Mouse (Mus musculus) kidney, postnatal 4 days (tissue): ENCODE results near the gene Tnfaip8l1.

Experiments
- DNase-seq, 2 experiments: peaks; one replicate each; pipeline ENCODE4 v3.0.0; 2021; ENCODE audit warnings: mixed read lengths in 2 of 2

Gene Tnfaip8l1

GRCm38 (mm10) chr17:56162231-56162774 is at the start of gene Tnfaip8l1:
Gene Tnfaip8l1, plus strand, starts transcription at chr17:56162477.
- peak; percentile 96 to 97 for DNase-seq

GRCm38 (mm10) chr17:56112743-56113142 is 49.5 kb upstream of the Tnfaip8l1 start:
- no peak for DNase-seq

GRCm38 (mm10) chr17:56116193-56116592 is 46.1 kb upstream of the Tnfaip8l1 start:
- DNase-seq: no peak

- peak; percentile 81 to 88 for DNase-seq
Measured at GRCm38 (mm10) chr17:56117251-56117710, 45.0 kb upstream of the Tnfaip8l1 start, which contains the start of gene Plin5. Gene Plin5, minus strand, starts transcription at chr17:56117596.

DNA sequence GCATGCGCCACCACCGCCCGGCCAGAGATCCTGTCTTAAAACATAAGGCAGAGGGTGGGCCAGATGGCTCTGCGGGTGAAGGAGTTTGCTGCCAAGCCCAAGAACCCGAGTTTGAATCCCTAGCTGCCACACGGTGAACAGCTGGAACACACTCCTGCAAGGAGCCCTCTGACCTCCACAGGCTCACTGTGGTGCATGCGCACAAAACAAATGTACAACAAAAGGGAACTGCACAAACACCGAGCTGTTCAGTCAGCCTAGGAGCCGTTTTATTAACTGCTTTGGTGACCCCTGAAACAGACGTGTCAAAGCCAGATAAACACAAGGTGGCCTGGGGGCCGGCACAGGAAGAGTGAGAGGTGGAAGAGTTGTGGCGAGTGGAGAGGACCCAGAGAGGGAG is 42.8 kb upstream of the Tnfaip8l1 start:
- DNase-seq: no peak

DNA sequence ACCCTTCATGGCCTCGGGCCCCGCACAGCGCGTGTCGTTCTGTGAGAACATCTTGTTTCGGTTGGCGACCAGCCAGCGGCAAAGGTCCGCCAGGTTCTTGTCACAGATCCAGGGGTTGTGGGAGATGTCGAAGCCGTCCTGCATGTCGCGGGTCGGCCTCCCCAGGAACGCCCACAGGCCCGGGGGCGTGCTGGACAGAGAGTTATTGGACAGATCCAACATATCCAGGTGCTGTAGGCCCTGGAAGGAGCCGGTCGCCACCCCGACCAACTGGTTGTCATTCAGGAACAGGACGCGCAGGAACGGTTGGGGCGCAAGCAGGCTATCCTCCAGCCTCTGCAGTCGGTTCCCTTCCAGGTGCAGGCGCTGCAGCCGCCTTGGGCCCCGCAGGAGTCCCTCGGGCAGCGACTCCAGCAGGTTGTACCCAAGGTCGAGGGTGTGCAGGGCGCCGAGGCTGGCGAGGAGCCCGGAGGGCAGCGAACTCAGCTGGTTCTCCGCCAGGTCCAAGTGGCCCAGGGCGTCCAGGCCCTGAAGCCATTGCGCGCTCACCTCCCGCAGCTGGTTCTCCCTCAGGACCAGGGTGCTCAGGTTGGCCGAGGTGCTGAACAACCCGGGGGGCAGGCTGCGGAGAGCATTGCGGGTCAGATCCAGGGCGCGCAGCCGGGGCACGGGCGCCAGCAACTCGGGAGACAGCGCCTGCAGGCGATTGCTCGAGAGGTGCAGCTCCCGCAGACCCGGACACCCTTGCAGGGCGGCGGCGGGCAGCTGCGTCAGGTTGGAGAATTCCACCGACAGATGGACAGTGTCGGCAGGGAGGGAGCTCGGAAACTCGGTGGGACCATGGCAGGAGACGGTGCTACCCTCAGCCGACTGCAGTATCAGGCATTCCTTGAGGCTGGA is 42.0 kb upstream of the Tnfaip8l1 start:
- DNase-seq: peak; percentile 56 to 69

DNA sequence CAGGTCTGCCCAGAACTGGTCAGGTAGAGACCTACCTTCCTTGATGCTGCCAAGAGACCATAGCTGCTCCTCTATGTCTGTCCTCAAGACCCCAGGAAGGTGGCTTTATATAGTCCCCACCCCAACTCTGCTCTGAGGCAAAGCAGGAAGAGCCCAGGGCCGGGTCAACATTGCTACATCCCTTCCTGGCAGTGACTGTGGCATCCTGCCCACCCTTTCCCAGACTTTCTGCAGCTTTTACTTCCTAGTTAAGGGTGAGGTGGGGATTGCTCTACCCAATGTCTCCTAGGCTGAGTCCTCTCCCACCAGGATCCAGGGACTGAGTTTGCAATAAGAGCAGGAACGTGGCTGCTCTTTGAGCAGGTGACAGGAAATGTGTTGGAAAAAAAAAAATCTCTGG is 40.5 kb upstream of the Tnfaip8l1 start, which contains the start of gene Lrg1:
Gene Lrg1 (minus strand): TSS at position 176 of the 400 bp plus-strand sequence.
- DNase-seq: no peak

DNA sequence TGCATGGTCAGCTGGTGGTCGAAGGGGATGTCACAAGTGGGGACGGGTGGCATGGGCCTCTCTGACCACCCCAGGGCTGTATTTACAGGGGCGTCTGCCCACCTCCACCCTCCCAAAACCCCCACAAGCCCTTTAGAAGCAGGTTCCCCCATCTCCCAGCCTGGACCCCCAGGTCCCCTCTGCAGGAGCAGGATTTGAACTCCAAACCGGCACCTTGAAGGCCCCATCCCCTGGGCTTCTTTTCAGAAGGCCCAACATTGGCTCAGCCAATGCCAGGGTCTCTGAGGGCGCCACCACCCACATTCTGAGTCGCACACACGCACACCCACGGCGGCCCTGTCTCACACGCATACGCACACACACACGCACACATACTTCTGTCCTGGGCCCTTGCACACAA is 39.1 kb upstream of the Tnfaip8l1 start:
- DNase-seq: no peak

- DNase-seq: no peak
Measured at GRCm38 (mm10) chr17:56123681-56124340, 38.5 kb upstream of the Tnfaip8l1 start.

DNA sequence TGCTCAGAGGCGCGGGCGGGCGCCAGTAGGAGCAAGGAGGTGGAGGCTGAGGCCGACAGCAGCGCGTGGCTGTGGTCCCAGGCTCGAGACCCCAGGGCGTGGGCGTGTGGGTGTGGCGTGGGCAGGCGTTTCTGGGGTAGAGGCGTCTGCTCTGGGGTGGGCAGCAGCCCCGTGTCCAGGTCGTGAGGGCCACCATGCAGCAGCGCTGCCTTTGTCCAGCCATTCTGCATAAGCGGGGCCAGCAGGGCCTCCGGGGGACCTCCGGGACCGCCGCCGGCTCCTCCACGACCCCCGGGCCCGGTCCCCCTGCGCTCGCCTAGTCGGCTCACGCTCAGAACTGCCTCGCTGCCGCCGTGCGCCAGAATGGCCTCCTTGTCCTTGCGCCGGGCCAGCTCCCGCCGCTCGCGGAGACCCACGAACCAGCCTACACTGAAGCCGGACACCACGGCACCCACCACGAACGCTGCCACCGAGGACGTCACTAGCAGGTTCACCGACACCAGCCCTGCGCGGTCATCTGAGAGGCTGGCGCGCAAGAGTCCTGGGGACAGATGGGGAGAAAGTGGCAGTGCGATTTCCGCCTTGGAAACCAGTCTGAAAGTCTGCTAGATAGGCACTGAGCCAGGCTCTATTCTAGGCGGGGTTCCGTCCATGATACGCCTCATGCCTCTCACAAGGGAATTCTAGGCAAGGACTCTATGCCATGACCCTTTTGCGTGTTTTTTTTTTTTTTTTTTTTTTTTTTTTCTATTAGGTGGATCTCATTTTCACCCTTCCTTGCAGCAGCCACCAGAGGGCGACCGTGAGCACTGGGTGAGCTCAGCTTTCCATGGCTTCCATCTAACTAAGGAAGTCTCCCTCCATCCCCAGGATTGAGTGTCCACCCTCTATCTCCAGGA is 37.7 kb upstream of the Tnfaip8l1 start:
- peak; percentile 79 to 83 for DNase-seq

- no peak for DNase-seq
Measured at GRCm38 (mm10) chr17:56125276-56125630, 37.0 kb upstream of the Tnfaip8l1 start.

DNA sequence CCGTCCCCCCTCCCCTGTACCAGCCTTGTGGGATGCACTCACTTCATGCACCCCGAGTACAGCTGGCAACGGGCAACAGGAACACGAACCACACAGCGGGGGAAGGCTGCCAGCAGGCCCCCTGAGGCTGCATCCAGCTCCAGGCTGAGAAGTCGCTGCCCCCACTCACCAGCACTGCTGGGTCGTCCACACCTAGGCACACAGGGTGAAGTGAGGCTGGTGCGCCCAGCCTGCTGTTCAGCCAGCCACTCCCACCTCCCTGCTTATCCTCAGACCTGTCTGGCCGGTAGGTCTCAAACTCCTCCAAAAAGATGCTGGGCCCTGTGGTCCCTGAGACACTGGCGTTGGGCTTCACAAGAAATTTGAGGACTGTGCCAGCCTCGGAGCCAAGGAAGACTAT is 36.1 kb upstream of the Tnfaip8l1 start:
- DNase-seq: no peak

DNA sequence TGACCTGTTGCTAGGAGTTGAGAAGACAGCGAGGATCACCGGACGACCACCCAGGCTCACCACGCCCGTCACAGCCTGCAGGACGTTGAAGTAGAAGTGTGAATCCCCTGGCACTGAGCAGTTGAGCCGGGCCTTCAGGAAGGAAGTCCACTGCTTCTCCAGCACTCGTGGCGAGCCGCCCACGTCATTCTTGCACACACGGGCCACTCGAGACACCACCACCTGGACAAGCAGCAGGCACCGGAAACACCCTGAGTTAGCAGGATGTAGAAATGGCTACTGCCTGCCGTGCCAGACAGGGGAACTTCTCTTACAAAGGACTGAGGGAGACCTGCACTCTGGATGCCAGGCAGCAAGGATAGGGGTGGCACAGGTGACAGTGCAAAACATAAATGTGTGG is 34.0 kb upstream of the Tnfaip8l1 start:
- no peak for DNase-seq

DNA sequence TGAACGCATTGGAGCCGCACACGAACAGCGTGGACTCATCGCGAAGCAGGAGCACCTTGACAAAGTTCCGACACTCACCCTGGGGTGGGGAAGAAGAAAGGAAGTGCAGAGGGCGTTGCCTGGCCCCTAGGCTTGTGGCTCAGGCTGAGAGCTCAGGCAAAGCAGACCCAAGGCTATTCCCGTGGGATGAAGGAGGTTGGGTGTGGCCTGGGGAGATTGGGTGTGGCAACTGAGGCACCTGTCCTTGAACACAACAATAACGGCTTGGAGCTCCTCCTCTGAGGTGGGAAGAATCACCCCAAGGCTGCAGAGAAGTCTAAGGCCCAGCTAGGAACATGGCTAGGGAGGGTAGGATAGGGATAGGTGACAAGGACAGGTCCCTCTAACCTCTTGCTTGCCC is 31.1 kb upstream of the Tnfaip8l1 start:
- no peak for DNase-seq

GRCm38 (mm10) chr17:56131814-56132213 is 30.5 kb upstream of the Tnfaip8l1 start:
- DNase-seq: peak; percentile 85 to 86

GRCm38 (mm10) chr17:56132661-56133060 is 29.6 kb upstream of the Tnfaip8l1 start:
- peak; percentile 80 for DNase-seq

DNA sequence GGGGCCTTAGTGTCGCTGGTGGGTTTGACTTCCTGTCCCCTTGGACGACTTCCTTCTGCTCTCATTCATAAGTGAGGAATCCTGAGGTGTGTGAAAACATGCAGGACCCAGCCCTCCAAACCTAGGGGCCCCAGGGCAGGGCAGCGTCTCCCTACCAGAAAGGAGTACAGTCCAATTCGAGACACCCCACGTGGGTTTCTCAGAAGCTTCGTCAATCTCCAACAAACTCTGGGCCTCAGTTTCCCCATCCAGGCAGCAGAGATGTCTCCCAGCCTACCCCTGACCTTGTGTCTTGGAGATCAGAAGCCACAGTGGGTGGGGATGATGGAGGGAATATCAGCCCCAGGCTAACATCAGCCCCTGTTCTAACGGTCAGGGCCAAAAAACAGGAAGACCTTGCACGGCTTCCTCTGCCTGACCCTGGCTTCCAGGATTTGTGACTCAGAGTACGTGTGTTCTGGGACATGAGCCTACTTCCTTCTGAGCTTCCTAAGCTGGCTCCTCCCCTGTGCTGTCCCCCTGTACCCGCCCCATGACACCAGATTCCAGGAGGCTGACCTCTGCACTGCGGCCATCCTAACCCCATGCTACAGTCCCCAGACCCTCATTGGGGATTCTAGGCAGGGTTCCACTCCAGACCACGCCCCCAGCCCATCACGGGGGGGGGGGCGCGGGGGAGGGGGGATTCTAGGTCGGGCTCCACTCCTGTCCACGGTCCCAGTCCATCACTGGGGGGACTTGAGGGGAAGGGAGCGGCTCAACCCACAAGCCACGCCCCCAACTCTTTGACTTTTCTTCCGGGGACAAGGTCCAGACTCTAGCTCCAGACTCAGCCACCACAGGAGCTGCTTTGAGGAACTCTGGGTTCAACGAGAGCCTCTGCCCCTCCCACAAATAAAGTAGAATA is 28.6 kb upstream of the Tnfaip8l1 start:
- peak; percentile 63 to 75 for DNase-seq

- DNase-seq: peak; percentile 80 to 86
Measured at GRCm38 (mm10) chr17:56134463-56134971, 27.8 kb upstream of the Tnfaip8l1 start.

GRCm38 (mm10) chr17:56136558-56136957 is 25.7 kb upstream of the Tnfaip8l1 start:
- DNase-seq: no peak

GRCm38 (mm10) chr17:56137839-56138613 is 24.3 kb upstream of the Tnfaip8l1 start:
- DNase-seq: peak in 1 of 2 experiments; percentile 39
